Mouse (Mus musculus) gonadal fat pad, adult 2 months (tissue): ENCODE measurements around the gene Fiz1. TPM values are rescaled to one million over a fixed set of nuclear protein-coding genes. Genes with fewer than 3 reads are reported as not detected.

Source experiments
- DNase-seq: peaks from one replicate; pipeline ENCODE4 v3.0.0-alpha.2; 2012; ENCODE audit warnings: low read depth
- polyA plus RNA-seq: library from polyadenylated mRNA; depleted of rRNA; stranded (reverse); fragments of >200 nt; gene quantifications from 2 replicates; pipeline ENCODE4 v1.2.3, GENCODE M21; 2012; rRNA removed

Gene Fiz1
- 25.6 and 26.5 TPM in 2 replicates for polyA plus RNA-seq

DNA sequence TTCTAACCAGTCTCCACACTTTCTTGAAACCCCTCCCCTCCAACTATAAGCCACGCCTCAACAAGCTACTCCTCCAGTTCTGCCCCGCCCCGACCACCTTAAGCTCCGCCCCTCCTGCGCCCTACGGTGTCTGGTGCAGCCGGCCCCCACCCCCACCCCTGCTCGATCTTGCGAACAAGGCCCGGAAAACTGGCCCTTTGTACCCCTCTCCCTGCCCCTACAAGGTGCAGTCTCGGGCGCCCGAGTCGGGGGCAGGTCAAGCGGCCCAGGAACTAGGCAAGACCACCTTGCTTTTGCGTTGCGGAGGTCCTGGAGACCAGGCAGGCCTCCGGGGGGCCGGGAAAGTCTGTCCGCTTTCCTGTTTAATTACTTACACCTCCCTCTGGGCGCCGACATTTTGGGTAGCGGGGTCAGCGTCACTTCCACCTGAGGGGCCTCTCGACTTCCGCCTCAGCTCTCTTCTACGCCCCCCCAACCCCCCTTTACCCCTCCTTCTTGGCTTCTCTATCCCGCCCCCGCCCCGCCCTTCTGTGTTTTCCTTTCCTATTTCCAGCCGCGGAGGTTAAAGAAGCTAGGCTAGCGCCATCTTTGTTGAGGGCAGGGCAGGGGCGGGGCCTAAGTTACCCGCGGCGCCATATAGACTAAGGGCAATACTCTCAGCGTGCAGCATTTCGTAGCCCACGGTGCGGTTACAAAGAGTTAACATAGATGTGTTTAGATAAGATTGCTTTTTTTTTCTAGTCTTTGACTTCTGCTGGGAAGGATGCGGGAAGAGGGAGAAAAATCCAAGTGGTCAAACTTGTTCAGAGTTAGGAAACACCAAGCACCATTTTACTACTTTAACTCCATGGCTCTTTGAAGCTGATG lies at the start of gene Fiz1, which contains the start of gene Zfp524:
Fiz1 (minus strand) TSS at position 447 of the 867 bp plus-strand sequence.
Zfp524 (plus strand) TSS at position 165 of the 867 bp plus-strand sequence.
- DNase-seq: no peak

DNA sequence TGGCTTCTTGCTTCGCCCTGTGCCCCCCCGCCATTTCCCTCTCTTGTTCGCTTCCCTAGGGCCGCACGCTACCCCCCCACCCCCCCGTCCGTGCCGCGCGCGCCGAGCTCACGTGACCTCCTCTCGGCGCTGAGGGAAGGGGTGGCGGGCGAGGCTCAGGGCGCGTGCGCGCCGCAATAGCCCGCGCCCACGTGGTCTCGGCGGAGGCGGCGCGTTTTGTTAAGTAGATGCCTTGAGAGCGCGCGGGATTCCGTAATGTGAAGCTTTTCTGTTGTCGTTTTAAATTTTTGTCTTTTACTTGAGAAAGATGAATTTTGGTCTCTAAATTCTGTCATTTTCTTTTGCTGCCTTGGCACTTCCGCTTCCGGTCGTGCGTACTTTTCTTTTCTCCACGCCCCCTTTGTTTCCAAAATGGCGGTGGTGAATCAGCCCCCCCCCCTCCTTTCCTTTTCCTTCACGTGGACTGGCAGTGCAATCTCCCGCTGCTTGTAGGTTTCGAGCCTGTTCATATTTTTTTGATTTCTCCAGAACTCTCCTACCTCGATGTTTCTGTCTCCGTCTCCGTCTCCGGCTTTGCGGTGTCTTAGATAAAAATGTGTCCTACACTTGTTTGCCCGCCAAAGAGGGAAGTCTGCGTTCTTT lies 48.0 kb upstream of the Fiz1 start:
- DNase-seq: no peak

DNA sequence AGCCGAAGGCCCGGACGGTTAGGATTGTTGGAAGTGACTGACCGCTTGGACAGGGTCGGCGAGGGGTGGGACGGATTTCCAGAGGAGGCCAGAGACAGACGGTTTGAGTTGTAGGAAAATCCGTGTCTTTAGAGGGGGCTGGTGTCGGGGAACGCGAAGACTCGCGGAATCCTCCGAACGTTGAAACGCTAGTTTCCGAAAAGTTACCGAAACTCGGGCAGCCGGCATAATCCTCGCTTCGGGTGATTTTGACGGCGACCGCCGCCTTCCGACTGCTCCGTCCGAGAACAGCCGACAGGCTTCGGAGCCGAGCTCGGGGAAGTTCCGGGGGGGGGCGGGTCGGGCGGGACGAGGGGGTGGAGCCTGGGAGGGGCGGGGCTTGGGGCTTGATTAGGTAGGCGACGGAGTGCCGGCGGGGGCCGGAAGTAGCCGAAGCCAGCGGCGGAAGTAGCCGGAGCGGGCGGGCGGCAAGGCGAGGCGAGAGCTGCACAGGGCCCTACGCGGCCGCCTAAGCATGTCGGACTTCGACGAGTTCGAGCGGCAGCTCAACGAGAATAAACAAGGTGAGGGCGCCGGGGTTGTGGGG lies 47.4 kb upstream of the Fiz1 start, which contains the start of gene U2af2:
U2af2 (plus strand) TSS at position 370 of the 586 bp plus-strand sequence.
- no peak for DNase-seq

DNA sequence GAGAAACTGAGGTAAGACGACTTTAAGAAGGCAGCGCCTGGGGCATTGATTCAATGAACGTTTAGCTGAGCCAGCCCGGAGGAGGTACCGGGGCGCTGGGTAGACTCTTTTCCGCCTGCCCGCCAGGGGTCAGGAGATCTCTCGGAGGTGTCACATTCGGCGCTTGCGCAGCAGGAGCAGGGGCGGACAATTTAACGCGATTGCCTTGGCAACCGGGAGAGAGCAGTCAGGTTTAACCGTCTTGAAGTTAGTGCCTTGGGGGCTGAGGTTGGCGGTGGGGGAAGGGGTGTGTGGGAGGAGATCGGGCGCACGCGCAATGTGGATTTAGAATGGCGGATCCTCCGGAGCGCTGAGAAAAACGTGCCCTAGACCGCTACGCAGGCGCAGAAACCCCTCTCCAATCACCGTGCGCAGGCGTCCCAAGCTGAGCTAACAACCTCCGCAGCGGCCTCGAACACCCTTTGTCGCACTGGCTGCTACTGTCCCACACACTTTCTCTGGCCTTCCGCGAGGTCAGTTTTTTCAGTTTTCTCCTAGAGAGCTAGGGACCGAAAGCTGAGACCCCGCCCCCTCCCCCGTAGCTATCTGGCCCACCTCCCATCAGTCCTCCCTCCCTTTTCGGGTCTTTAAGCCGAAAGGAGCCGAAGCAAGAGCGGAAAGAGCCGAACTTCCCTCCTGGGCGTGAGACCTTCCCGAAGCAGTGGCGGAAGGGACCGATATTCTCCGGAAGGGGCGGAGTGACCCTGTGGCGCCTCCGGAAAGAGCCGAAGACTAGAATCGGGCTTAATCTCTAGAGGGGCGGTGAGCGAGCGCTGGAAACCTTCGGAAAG lies 46.7 kb upstream of the Fiz1 start:
- DNase-seq: peak; percentile 81

DNA sequence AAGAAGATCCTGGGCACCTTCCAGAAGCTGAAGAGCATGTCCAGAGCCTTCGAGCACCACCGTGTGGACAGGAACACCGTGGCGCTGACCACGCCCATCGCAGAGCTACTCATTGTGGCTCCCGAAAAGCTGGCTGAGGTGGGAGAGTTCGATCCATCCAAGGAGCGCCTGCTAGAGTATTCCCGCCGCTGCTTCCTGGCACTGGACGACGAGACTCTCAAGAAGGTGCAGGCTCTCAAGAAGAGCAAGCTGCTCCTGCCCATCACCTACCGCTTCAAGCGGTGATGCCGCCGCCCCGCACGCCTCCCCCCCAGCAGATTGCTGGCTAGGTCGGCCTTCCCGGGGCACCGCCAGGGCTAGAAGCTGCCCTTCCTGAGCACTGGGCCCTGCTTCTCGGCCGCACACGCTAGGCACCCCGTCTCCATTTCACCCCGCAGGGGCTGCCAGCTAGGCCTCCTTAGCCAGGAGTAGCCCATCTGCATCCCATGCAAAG lies 45.8 kb upstream of the Fiz1 start:
- DNase-seq: no peak

DNA sequence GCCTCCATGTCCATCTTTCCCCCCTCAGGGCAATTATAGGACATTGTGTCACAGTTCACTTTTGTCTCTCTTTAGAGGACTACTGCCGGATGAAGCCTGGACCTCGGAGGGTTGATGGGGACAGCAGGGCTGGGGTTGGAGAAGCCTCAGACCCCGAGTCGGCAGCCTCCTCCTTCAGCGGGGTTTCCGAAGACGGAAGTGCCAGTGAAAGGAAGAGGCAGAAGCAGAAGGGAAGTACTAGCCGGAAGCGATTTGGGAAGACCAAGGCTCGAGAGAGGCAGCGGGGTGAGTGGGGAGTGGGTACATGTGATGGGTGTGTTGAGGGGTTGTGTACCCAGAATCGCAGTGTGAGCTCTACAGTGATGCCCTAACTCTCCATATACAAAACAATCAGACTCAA lies 44.9 kb upstream of the Fiz1 start:
- no peak for DNase-seq

DNA sequence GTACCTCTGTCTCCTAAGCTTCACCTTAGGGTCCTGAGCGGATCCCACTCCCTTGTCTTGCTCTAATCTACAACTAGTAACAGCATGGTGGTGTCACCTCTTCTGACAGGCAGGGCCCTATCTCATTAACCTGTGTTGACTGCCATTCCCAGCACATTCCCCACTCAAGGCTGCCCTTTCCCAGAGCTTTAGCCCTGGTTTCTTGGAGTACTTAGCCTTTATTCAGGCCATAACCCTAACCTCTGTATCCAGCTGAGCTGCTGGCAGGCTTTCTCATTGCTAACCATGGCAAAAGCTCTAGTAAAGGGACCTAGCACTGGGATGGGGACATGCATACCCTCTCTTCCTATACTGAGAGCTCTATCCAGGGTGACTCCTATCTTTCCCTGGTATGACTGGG lies 44.1 kb upstream of the Fiz1 start:
- no peak for DNase-seq

DNA sequence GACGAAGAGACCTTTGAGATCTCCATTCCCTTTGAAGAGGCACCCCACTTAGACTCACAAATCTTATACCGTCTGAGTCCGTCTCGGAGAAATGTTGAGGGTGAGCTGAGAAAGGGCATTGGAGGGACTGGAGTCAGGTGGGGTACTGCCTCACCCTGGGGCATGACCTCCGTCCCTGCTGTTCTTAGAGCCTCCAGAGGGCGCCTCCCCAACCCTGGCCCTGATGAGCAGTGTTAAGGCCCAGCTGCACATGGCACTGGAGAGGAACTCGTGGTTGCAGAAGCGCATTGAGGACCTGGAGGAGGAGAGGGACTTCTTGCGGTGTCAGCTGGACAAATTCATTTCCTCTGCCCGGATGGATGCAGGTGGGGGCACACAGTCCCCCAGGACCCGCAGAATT lies 43.3 kb upstream of the Fiz1 start:
- no peak for DNase-seq

DNA sequence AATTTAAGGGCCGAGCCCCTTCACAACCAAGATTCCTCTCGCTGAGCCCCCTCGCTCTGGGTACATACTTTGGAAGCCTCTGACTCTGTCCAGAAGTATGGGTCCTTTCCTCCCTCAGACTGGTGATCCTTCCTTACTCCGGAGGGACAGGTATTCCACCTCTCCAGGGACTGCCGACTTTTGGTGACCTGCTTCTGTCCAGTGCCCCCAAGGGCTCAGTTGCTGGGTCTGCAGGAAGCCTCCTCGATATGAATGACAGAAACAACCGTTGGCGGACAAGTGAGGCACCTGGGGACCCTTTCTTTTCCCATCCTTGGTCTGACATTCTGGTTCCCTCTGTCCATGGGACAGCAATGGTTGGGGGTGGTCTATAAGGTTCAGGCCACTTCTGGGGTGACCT lies 42.9 kb upstream of the Fiz1 start:
- DNase-seq: no peak

DNA sequence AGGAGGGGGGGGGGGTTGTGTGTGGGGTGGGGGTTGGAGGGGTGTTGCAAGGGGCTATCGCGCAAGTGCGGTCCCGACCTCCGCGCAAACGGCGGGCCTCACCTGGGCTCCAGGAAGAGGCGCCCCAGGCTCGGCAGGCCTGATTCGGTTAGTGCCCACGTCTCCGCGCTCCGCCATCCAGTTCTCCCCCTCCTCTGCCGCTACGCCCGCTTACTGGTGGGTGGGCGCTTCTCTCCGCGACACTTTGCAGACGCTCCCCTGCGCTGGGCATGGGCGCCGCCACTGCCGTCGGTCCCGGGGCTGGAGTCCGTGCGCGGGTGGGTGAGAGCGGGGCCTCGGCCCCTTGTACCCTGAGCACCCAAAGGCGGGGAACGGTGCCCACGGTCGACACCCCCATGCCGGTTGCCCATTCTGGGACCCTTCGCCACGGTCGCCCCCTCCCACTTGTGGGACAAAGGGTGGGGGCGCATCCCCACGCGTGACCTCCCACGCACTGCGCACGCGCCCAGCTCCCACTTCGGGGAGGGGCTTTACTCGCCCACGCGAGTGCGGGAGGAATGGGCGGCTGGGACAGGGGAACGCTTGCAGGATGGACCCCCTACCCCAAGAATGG lies 42.3 kb upstream of the Fiz1 start:
- no peak for DNase-seq

DNA sequence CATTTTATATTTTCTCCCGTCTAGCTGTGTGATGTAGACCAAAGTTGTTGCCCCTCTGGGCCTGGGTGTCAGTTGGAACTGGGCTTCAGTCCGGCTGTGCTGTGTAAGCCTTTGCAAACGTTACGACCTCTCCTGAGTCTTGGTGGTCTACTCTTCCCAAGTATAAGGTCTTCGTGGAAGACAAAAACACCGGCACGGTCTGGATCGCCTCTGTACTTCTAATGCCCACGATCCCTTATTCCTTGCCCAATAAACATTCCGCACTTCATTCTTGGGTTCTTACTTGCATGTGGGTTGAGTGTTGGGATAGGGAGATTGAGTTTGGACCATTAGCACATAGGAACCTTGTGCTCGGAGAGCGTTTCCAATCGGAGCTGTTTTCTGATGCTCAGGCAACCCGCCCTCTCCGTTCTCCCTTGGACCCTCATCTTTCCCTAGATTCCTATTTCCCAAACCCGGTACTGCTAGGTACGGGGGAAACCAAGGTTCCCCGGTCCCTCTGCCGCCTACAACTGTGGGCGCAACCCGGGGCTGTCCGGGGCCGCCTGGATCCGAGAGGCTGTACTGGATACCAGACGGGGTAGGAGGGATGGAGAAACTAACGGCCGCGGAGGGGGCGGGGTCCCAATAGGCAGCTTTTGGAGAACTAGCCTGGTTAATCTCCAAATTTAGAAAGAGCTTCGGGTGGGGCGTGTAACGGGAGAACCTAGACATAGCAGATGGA lies 39.1 kb upstream of the Fiz1 start:
- DNase-seq: no peak

DNA sequence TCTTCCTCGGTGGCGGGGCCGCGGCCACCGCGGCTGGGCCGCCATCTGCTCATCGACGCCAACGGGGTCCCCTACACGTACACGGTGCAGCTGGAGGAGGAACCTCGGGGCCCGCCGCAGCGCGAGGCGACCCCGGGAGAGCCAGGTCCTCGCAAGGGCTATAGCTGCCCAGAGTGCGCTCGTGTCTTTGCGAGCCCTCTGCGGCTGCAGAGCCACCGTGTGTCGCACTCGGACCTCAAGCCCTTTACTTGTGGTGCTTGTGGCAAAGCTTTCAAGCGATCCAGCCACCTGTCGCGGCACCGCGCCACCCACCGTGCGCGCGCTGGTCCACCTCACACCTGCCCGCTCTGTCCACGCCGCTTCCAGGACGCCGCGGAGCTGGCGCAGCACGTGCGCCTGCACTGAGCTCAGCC lies 38.4 kb upstream of the Fiz1 start:
- DNase-seq: no peak

DNA sequence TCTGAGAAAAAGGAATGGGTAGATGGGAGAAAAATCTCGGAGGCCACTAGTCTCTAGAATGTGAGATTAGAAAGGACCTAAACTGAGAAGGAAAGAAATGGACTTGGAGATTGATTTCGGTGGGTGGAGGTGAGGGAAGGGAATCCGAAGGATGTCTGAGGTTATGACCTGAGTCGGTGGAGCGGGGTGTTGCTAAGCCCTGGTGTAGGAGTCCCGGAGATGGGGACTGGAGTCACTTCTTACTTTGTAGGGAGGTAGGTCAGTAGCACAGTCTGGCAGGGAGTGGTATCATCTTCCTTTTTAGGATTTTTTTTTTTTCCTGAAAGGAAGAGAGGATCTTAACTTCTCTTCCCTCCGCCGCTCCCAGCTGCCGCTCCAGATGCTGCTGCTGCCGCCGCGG lies 37.9 kb upstream of the Fiz1 start:
- no peak for DNase-seq

DNA sequence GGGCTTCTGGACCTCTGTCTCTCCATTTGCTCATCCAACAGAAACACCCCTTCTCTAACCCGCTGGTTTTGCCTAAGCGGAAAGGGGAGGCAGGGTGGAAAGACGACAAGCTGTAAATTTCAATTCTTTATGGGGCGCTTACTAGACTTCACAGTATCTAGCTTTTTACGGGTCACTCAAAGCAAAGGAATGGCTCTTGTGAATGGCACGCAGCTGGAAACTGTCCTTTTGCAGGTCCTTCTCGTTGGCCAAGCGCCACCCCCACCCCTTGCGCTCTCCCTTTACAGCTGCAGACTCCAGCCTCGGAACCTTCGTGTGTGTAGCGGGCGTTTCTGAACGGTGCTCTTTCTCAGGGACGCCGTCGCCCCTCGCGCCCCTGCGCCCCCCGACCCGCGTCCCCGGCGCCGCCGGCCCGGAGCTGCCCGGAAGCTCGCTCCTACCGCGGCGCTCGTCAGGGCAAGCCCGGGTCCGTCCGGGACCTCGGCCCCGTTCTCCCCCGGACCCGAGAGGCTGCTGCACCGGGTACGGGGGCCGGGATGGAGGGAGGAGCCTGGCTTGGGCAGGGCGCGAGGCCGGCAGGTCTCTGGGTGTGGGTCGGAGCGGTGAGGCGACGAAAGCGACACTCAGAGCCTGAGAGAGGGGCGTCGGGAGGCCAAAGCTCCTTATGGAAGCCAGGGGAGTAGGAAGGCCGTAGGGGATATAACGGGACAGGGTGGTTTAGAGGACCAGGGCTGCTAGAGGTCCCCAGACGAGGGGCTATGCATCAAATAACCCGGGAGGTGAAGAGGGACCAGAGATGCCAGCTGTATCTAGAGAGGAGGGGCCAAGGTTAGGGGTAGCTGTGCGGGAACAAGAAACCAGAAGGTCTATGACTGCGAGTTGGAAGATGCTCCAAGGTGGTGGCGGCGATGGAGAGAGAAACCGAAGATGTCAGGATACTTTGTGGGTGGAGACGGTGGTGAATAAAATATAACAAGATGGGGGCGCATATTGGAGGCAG lies 37.0 kb upstream of the Fiz1 start, which contains the start of gene Zfp580:
Zfp580 (plus strand) TSS at position 346 of the 1,000 bp plus-strand sequence.
- no peak for DNase-seq

DNA sequence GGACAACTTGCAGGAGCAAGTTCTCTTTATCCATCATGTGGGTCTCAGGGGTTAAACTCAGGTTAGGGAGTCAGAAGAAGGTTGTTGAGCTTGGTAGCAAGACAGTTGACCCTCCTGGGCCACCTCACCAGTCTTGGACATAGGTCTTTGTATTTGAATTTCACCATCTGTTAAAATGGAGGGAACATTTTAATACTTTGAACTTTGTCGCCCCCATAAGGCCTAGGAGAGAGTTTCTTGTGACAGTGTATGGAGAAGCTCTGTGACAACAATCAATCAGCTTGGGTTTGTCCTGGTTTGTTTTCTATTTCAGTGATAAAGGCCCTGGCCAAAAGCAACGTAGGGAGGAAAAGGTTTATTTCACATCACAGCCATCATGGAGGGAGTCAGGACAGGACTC lies 32.8 kb upstream of the Fiz1 start:
- no peak for DNase-seq

DNA sequence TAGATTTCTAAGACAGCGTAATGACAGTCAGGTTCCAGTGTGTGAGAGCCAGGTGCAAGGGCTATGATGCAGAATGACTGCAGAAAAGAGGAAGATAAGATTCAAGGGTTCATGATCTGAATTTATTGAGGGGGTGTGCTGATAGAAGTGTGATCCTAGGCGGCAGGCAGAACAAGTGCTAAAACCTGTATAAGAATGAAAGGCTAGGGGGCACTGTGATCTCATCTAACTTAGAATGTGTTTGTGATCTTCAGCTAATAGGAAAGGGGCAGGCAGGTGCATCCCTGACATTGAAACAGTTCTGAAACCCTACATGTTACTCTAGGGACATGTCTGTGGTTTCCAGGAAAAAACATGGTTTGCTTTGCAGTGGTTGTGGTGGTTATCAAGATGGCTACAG lies 31.6 kb upstream of the Fiz1 start:
- no peak for DNase-seq

DNA sequence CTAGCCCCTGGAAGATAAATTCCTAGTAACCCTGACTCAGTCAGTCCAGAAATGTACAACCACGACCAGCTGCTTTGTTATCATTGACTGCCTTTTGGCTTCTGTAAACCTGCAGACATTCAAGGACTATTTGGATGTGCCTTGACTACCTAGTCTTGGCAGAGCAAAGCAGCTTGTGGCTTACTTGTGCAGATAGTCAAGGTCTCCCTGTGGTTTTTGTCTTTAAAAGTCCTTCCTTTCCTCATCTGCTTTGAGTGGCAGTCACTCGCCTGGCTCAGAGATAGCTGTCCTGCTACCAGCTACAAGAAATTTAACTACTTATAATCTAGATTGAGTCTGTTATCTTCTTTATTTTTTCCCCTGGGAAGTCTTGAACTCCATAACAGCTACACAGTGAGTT lies 30.5 kb upstream of the Fiz1 start:
- no peak for DNase-seq

DNA sequence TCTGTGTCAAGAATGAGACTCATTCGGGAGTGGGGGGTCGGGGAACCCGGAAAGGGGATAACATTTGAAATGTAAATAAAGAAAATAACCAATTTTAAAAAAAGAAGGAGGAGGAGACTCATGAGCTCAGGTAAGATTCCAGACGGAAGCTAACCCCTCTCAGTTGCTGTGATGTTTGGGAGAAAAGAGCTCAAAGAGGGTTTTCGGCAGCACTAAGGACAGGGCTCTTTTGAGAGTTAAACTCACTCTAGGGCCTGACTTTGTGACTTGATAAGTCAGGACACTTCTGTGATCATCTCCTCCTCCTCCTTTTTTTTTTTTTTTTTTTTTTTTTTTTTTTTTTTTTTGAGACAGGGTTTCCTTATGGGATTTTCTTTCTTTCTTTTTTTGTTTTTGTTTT lies 24.4 kb upstream of the Fiz1 start:
- DNase-seq: no peak

DNA sequence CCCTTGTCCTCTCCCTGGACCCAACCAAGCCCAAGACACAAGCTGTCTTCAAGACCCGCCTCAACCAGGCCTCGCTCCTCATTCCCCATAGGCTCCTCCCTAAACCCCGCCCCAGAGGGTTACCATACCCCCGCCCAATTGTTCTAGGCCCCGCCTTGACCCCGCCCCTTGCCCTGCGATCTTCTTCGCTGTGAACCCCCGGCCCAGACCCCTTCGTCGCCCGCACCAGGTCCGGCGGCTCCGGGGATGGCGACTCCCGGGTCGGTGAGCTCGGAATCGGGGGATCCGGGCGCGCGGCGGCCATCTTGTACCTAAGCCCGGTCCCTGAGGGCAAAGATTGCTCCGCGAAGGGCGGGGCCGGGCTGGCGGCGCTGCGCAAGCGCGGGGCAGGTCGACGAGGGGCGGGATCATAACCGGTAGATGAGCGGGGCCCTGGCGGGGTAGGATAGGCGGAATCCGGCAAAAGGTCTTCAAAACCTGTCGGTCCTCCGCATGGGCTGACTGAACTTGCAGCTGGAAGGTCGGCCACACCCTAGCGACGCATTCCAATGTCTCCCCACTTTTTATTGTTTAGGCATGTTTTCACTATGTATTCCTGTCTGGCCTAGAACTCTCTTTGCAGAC lies 23.7 kb upstream of the Fiz1 start, which contains the start of gene Zfp784:
Zfp784 (minus strand) TSS at position 338 of the 624 bp plus-strand sequence.
- no peak for DNase-seq
